Mouse (Mus musculus) cerebellum, adult 2 months (tissue): ENCODE results near the gene Snca.

ENCODE experiments used
- CTCF ChIP-seq: fragments of 200-500 bp; IDR thresholded peaks from 2 replicates; pipeline ENCODE4 v1.5.1; 2011; ENCODE audit warnings: low read depth, mild to moderate bottlenecking, control low read depth, low read length, moderate library complexity, borderline replicate concordance; ENCODE audit not compliant: insufficient read depth
- POLR2A ChIP-seq: fragments of 200-500 bp; IDR thresholded peaks from 2 replicates; pipeline ENCODE4 v1.6.1; 2011; ENCODE audit warnings: low read length, control low read depth, borderline replicate concordance; ENCODE audit not compliant: insufficient read depth

GRCm38 (mm10) chr6:60731164-60731563 is 98.5 kb downstream of the Snca start:
- no peak for TF ChIP-seq CTCF
- no peak for TF ChIP-seq POLR2A
